Mouse (Mus musculus) midbrain, embryonic 12.5 days (tissue): Measurements from ENCODE around the gene Osbpl5. TPM values are rescaled to one million over a fixed set of nuclear protein-coding genes. Genes with fewer than 3 reads are reported as not detected.

Source experiments
- ATAC-seq: fragments of 200-750 bp; cut with Nextera tagmentation; 2 replicates; pipeline ENCODE4 v1.8.0; 2017; ENCODE audit warnings: low read depth, moderate TSS enrichment, moderate library complexity; ENCODE audit not compliant: low FRiP score
- H3K27ac ChIP-seq: fragments of 300-500 bp; sonication (generic); replicated peaks from 2 replicates; pipeline ENCODE4 v1.5.1; 2016; ENCODE audit warnings: mild to moderate bottlenecking
- H3K27me3 ChIP-seq: fragments of 300-500 bp; sonication (generic); 2 replicates; pipeline ENCODE4 v1.6.1; 2016; ENCODE audit warnings: mild to moderate bottlenecking
- H3K36me3 ChIP-seq: fragments of 300-500 bp; sonication (generic); 2 replicates; pipeline ENCODE4 v1.6.1; 2016
- H3K4me1 ChIP-seq: fragments of 300-500 bp; sonication (generic); 2 replicates; pipeline ENCODE4 v1.6.1; 2016
- H3K4me2 ChIP-seq: fragments of 300-500 bp; sonication (generic); replicated peaks from 2 replicates; pipeline ENCODE4 v1.6.1; 2016; ENCODE audit warnings: mild to moderate bottlenecking, moderate library complexity
- H3K4me3 ChIP-seq: fragments of 300-500 bp; sonication (generic); 2 replicates; pipeline ENCODE4 v1.5.1; 2016; ENCODE audit warnings: mild to moderate bottlenecking
- H3K9ac ChIP-seq: fragments of 300-500 bp; sonication (generic); replicated peaks from 2 replicates; pipeline ENCODE4 v1.6.1; 2016; ENCODE audit warnings: mild to moderate bottlenecking, moderate library complexity
- H3K9me3 ChIP-seq: fragments of 300-500 bp; sonication (generic); 2 replicates; pipeline ENCODE4 v1.6.1; 2016; ENCODE audit warnings: mild to moderate bottlenecking
- WGBS: fragments of 180-500 bp; shearing (Covaris S2); methylation state at CpG from one replicate; pipeline ENCODE4 v1.1.7; 2016; 5-methylcytosine and 5-hydroxymethylcytosine counted together
- polyA plus RNA-seq: library from polyadenylated mRNA; unstranded; fragments of >200 nt; fragmentation: Nextera tagmentation; extraction: Ambion mirVana; gene quantifications from 2 replicates; pipeline ENCODE4 v1.2.1, GENCODE M21; 2016

Gene Osbpl5
- polyA plus RNA-seq, 1 experiment from 2014 or later: 21.6 TPM

GRCm38 (mm10) chr7:143723841-143724240 is 32.9 kb downstream of the Osbpl5 start:
- WGBS: 92% methylated on average over 4 of the region's 4 CpGs
- H3K27ac ChIP-seq: no peak overlapping the region
- no peak overlapping the region for H3K4me2 ChIP-seq
- H3K4me1 ChIP-seq: peaks cover 3% of the 10 kb centered on the region; the same call in 1 of the 2 replicates
- H3K27me3 ChIP-seq: no peaks in the 10 kb centered on the region
- H3K9ac ChIP-seq: no peak overlapping the region
- ATAC-seq: no peak
- no peaks in the 10 kb centered on the region for H3K9me3 ChIP-seq
- H3K36me3 ChIP-seq: no peaks in the 10 kb centered on the region
- no peak overlapping the region for H3K4me3 ChIP-seq

- Histone ChIP-seq H3K27ac (no peak overlapping the region), H3K4me3 (no peak overlapping the region), H3K4me1 (peaks cover 3% of the 10 kb centered on the region; the same call in 1 of the 2 replicates), H3K9ac (no peak overlapping the region), H3K36me3 (no peaks in the 10 kb centered on the region), H3K4me2 (no peak overlapping the region), H3K27me3 (no peaks in the 10 kb centered on the region), H3K9me3 (no peaks in the 10 kb centered on the region)
- WGBS: 90% methylated on average over 5 of the region's 5 CpGs
- ATAC-seq: no peak
Observed at GRCm38 (mm10) chr7:143722646-143723045, 34.1 kb downstream of the Osbpl5 start.

GRCm38 (mm10) chr7:143717811-143718210 is 39.0 kb downstream of the Osbpl5 start:
- Histone ChIP-seq H3K4me3 (no peak overlapping the region), H3K36me3 (peaks cover 13% of the 10 kb centered on the region; the same call in 1 of the 2 replicates), H3K4me1 (peaks cover 3% of the 10 kb centered on the region; the same call in 1 of the 2 replicates), H3K9me3 (no peaks in the 10 kb centered on the region), H3K27ac (no peak overlapping the region), H3K27me3 (no peaks in the 10 kb centered on the region), H3K4me2 (no peak overlapping the region), H3K9ac (no peak overlapping the region)
- 70% methylated on average over 1 of the region's 1 CpGs for WGBS
- ATAC-seq: no peak

- no peaks in the 10 kb centered on the region for H3K27me3 ChIP-seq
Observed at GRCm38 (mm10) chr7:143713421-143713820, 43.4 kb downstream of the Osbpl5 start.

GRCm38 (mm10) chr7:143712771-143713348 is 43.9 kb downstream of the Osbpl5 start:
- Histone ChIP-seq H3K27me3 (no peaks in the 10 kb centered on the region), H3K36me3 (peaks cover 20% of the 10 kb centered on the region), H3K9ac (no peak overlapping the region), H3K4me3 (no peak overlapping the region), H3K4me2 (no peak overlapping the region), H3K4me1 (no peaks in the 10 kb centered on the region), H3K27ac (no peak overlapping the region), H3K9me3 (no peaks in the 10 kb centered on the region)
- no peak for ATAC-seq
- 82% methylated on average over 8 of the region's 8 CpGs for WGBS

More at GRCm38 (mm10) chr7:143713421-143713820, 43.4 kb downstream of the Osbpl5 start:
- Histone ChIP-seq H3K4me1 (no peaks in the 10 kb centered on the region), H3K9ac (no peak overlapping the region), H3K4me2 (no peak overlapping the region), H3K4me3 (no peak overlapping the region), H3K9me3 (no peaks in the 10 kb centered on the region), H3K27ac (no peak overlapping the region), H3K36me3 (peaks cover 20% of the 10 kb centered on the region)
- no peak for ATAC-seq
- WGBS: 77% methylated on average over 4 of the region's 4 CpGs

- Histone ChIP-seq H3K36me3 (peaks cover 20% of the 10 kb centered on the region), H3K4me2 (no peak overlapping the region), H3K9ac (no peak overlapping the region), H3K4me1 (no peaks in the 10 kb centered on the region), H3K27me3 (no peaks in the 10 kb centered on the region), H3K27ac (no peak overlapping the region), H3K4me3 (no peak overlapping the region), H3K9me3 (no peaks in the 10 kb centered on the region)
- ATAC-seq: no peak
- WGBS: 71% methylated on average over 4 of the region's 4 CpGs
Observed at GRCm38 (mm10) chr7:143712023-143712422, 44.8 kb downstream of the Osbpl5 start.

GRCm38 (mm10) chr7:143711381-143711780 is 45.4 kb downstream of the Osbpl5 start:
- Histone ChIP-seq H3K9ac (no peak overlapping the region), H3K27me3 (no peaks in the 10 kb centered on the region), H3K4me1 (no peaks in the 10 kb centered on the region), H3K9me3 (no peaks in the 10 kb centered on the region), H3K36me3 (peaks cover 20% of the 10 kb centered on the region), H3K27ac (no peak overlapping the region; the same call in 1 of the 2 replicates), H3K4me2 (no peak overlapping the region), H3K4me3 (no peak overlapping the region)
- 80% methylated on average over 7 of the region's 7 CpGs for WGBS
- no peak for ATAC-seq

GRCm38 (mm10) chr7:143709395-143709794 is 47.4 kb downstream of the Osbpl5 start:
- no peaks in the 10 kb centered on the region for H3K27me3 ChIP-seq

GRCm38 (mm10) chr7:143706697-143707438 is 49.9 kb downstream of the Osbpl5 start:
- Histone ChIP-seq H3K4me2 (no peak overlapping the region), H3K9ac (no peak overlapping the region), H3K27ac (no peak overlapping the region), H3K4me3 (no peak overlapping the region), H3K27me3 (no peaks in the 10 kb centered on the region), H3K4me1 (no peaks in the 10 kb centered on the region), H3K9me3 (no peaks in the 10 kb centered on the region), H3K36me3 (peaks cover 13% of the 10 kb centered on the region; the same call in 1 of the 2 replicates)
- WGBS: 35% methylated on average over 7 of the region's 7 CpGs
- peak; percentile 82 for ATAC-seq

More at GRCm38 (mm10) chr7:143709395-143709794, 47.4 kb downstream of the Osbpl5 start:
- Histone ChIP-seq H3K4me2 (no peak overlapping the region), H3K9me3 (no peaks in the 10 kb centered on the region), H3K4me1 (no peaks in the 10 kb centered on the region), H3K4me3 (no peak overlapping the region), H3K9ac (no peak overlapping the region), H3K27ac (no peak overlapping the region), H3K36me3 (peaks cover 16% of the 10 kb centered on the region; the same call in 1 of the 2 replicates)
- no peak for ATAC-seq
- WGBS: 96% methylated on average over 7 of the region's 7 CpGs

GRCm38 (mm10) chr7:143696140-143696539 is 60.6 kb downstream of the Osbpl5 start:
- Histone ChIP-seq H3K9me3 (no peaks in the 10 kb centered on the region), H3K27ac (no peak overlapping the region), H3K27me3 (no peaks in the 10 kb centered on the region), H3K9ac (no peak overlapping the region), H3K4me1 (no peaks in the 10 kb centered on the region), H3K36me3 (peaks cover 40% of the 10 kb centered on the region), H3K4me3 (no peak overlapping the region), H3K4me2 (no peak overlapping the region)
- WGBS: 53% methylated on average over 2 of the region's 2 CpGs
- ATAC-seq: no peak

GRCm38 (mm10) chr7:143694550-143694949 is 62.2 kb downstream of the Osbpl5 start:
- 94% methylated on average over 7 of the region's 7 CpGs for WGBS
- no peak for ATAC-seq
- H3K4me1 ChIP-seq: no peaks in the 10 kb centered on the region
- H3K4me2 ChIP-seq: no peak overlapping the region
- H3K4me3 ChIP-seq: no peak overlapping the region
- H3K9me3 ChIP-seq: no peaks in the 10 kb centered on the region
- H3K36me3 ChIP-seq: peaks cover 44% of the 10 kb centered on the region
- H3K27me3 ChIP-seq: no peaks in the 10 kb centered on the region
- no peak overlapping the region for H3K9ac ChIP-seq
- H3K27ac ChIP-seq: no peak overlapping the region

- Histone ChIP-seq H3K27me3 (no peaks in the 10 kb centered on the region), H3K4me3 (no peak overlapping the region), H3K36me3 (peaks cover 58% of the 10 kb centered on the region), H3K4me2 (no peak overlapping the region), H3K4me1 (no peaks in the 10 kb centered on the region), H3K9me3 (no peaks in the 10 kb centered on the region), H3K9ac (no peak overlapping the region), H3K27ac (no peak overlapping the region)
- WGBS: 86% methylated on average over 12 of the region's 12 CpGs
- ATAC-seq: no peak
Observed at GRCm38 (mm10) chr7:143692746-143693510, 63.9 kb downstream of the Osbpl5 start.
